ENCODE assay signal across 23 mouse cellular contexts in genomic region chr10:18072871-18073270, GRCm38 (mm10).
"Had no signal": no experiment of that assay in that cellular context is flagged by ENCODE, and none has a peak within 500 bp of the region (broad histone marks: within the 10 kb centered on the region; RNA-seq: fewer than 3 reads in every experiment).

No protein-coding gene starts in this region.

- H3K27me3 ChIP-seq: hindbrain, embryonic 12.5 days; intestine, embryonic 15.5 days; limb, embryonic 12.5 days; liver, embryonic 12.5 days had no signal

- H3K9me3 ChIP-seq: hindbrain, embryonic 10.5 days; hindbrain, embryonic 12.5 days; intestine, embryonic 15.5 days; limb, embryonic 10.5 days; limb, embryonic 12.5 days; liver, embryonic 12.5 days had no signal

- ATAC-seq: forebrain, embryonic 16.5 days; hindbrain, embryonic 16.5 days; inflammation-experienced regulatory T-cells, adult 6 months; intestine, embryonic 15.5 days; intestine, postnatal 0 days had no signal

- H3K4me1 ChIP-seq: limb, embryonic 10.5 days had no signal

- H3K4me2 ChIP-seq: heart, embryonic 11.5 days; hindbrain, embryonic 12.5 days; hindbrain, embryonic 14.5 days; intestine, embryonic 15.5 days; limb, embryonic 12.5 days; liver, embryonic 12.5 days had no signal

- H3K27ac ChIP-seq: gastrocnemius, adult 2 months; hindbrain, embryonic 10.5 days; hindbrain, embryonic 12.5 days; hindbrain, embryonic 14.5 days; intestine, embryonic 15.5 days; left cerebral cortex, adult 2 months; limb, embryonic 10.5 days; limb, embryonic 12.5 days; liver, embryonic 12.5 days; liver, embryonic 14.5 days had no signal

- DNase-seq: gastrocnemius, adult 2 months; gastrocnemius, postnatal 10 days; gastrocnemius, postnatal 25 days; heart, postnatal 4 days; kidney, adult 18-20 months; kidney, adult 8-10 months; kidney, postnatal 25 days; kidney, postnatal 4 days; lung, adult 2 months had no signal

- H3K9ac ChIP-seq: hindbrain, embryonic 12.5 days; hindbrain, embryonic 14.5 days; intestine, embryonic 15.5 days; limb, embryonic 12.5 days; liver, embryonic 12.5 days; liver, embryonic 14.5 days had no signal

- H3K36me3 ChIP-seq: hindbrain, embryonic 12.5 days; intestine, embryonic 15.5 days; limb, embryonic 10.5 days; liver, embryonic 12.5 days had no signal

- H3K4me3 ChIP-seq: gastrocnemius, adult 2 months; hindbrain, embryonic 10.5 days; hindbrain, embryonic 12.5 days; intestine, embryonic 15.5 days; left cerebral cortex, adult 2 months; limb, embryonic 10.5 days; limb, embryonic 12.5 days; liver, embryonic 12.5 days had no signal
